Mouse (Mus musculus): ENCODE data around the gene Tmem165. TPM values are rescaled to one million over a fixed set of nuclear protein-coding genes. Genes with fewer than 3 reads are reported as not detected.

Tmem165 gene
- total and polyA plus RNA-seq, 2 experiments from 2014 or later: 48.9 to 81.9 TPM

- Histone ChIP-seq H3K4me2 (ENCODE audit: low read depth, low read length) (no peak overlapping the region), H3K9me3 (replicated peaks; ENCODE audit: control insufficient read depth, low read length) (no peaks in the 10 kb centered on the region), H3K36me3 (replicated peaks; ENCODE audit: control insufficient read depth, insufficient read depth, low read length) (peaks cover 15% of the 10 kb centered on the region), H3K4me1 (ENCODE audit: control insufficient read depth, insufficient read depth) (no peaks in the 10 kb centered on the region), H3K27me3 (ENCODE audit: control insufficient read depth, insufficient read depth, low read length) (no peaks in the 10 kb centered on the region), H3K4me3 (ENCODE audit: low read depth, low read length) (no peak overlapping the region), H3K27ac (ENCODE audit: low read depth) (no peak overlapping the region), H3K9ac (replicated peaks; ENCODE audit: low read depth, low read length) (no peak overlapping the region)
- no peak for TF ChIP-seq EP300 (IDR thresholded peaks at IDR 0.05; ENCODE audit: low read depth)
- no peak for TF ChIP-seq CTCF (IDR thresholded peaks at IDR 0.05; ENCODE audit: low read depth)
- ATAC-seq (ENCODE audit: insufficient read depth, low read depth) (no peak), DNase-seq (ENCODE audit: low spot score) (no peak)
- WGBS: 43% methylated on average over 6 of the region's 6 CpGs
Measured at GRCm38 (mm10) chr5:76216691-76217090, 33.0 kb downstream of the Tmem165 start.

- peaks cover 62% of the 10 kb centered on the region for H3K36me3 ChIP-seq (replicated peaks; ENCODE audit: control insufficient read depth, insufficient read depth, low read length)
- WGBS: 92% methylated on average over 13 of the region's 13 CpGs
Measured at GRCm38 (mm10) chr5:76231171-76231855, 47.6 kb downstream of the Tmem165 start.

GRCm38 (mm10) chr5:76243274-76243673 is 59.6 kb downstream of the Tmem165 start:
- Histone ChIP-seq H3K27me3 (ENCODE audit: control insufficient read depth, insufficient read depth, low read length) (no peaks in the 10 kb centered on the region), H3K36me3 (replicated peaks; ENCODE audit: control insufficient read depth, insufficient read depth, low read length) (peaks cover 36% of the 10 kb centered on the region), H3K27ac (ENCODE audit: low read depth) (no peak overlapping the region), H3K4me3 (ENCODE audit: low read depth, low read length) (no peak overlapping the region), H3K9me3 (replicated peaks; ENCODE audit: control insufficient read depth, low read length) (no peaks in the 10 kb centered on the region), H3K9ac (replicated peaks; ENCODE audit: low read depth, low read length) (no peak overlapping the region), H3K4me2 (ENCODE audit: low read depth, low read length) (no peak overlapping the region), H3K4me1 (ENCODE audit: control insufficient read depth, insufficient read depth) (no peaks in the 10 kb centered on the region)
- ATAC-seq (ENCODE audit: insufficient read depth, low read depth) (no peak), DNase-seq (ENCODE audit: low spot score) (no peak)
- WGBS: 81% methylated on average over 3 of the region's 3 CpGs
- no peak for TF ChIP-seq EP300 (IDR thresholded peaks at IDR 0.05; ENCODE audit: low read depth)
- TF ChIP-seq CTCF (IDR thresholded peaks at IDR 0.05; ENCODE audit: low read depth): no peak

More at GRCm38 (mm10) chr5:76231171-76231855, 47.6 kb downstream of the Tmem165 start:
- DNase-seq (ENCODE audit: low spot score) (no peak), ATAC-seq (ENCODE audit: insufficient read depth, low read depth) (no peak)
- Histone ChIP-seq H3K27me3 (ENCODE audit: control insufficient read depth, insufficient read depth, low read length) (no peaks in the 10 kb centered on the region), H3K9me3 (replicated peaks; ENCODE audit: control insufficient read depth, low read length) (no peaks in the 10 kb centered on the region), H3K4me2 (ENCODE audit: low read depth, low read length) (no peak overlapping the region), H3K4me3 (ENCODE audit: low read depth, low read length) (no peak overlapping the region), H3K4me1 (ENCODE audit: control insufficient read depth, insufficient read depth) (no peaks in the 10 kb centered on the region), H3K9ac (replicated peaks; ENCODE audit: low read depth, low read length) (no peak overlapping the region), H3K27ac (ENCODE audit: low read depth) (no peak overlapping the region)
- TF ChIP-seq EP300 (IDR thresholded peaks at IDR 0.05; ENCODE audit: low read depth) (no peak), CTCF (IDR thresholded peaks at IDR 0.05; ENCODE audit: low read depth) (no peak)

GRCm38 (mm10) chr5:76243929-76244328 is 60.2 kb downstream of the Tmem165 start:
- Histone ChIP-seq H3K27me3 (ENCODE audit: control insufficient read depth, insufficient read depth, low read length) (no peaks in the 10 kb centered on the region), H3K4me3 (ENCODE audit: low read depth, low read length) (no peak overlapping the region), H3K9ac (replicated peaks; ENCODE audit: low read depth, low read length) (no peak overlapping the region), H3K36me3 (replicated peaks; ENCODE audit: control insufficient read depth, insufficient read depth, low read length) (peaks cover 32% of the 10 kb centered on the region), H3K4me2 (ENCODE audit: low read depth, low read length) (no peak overlapping the region), H3K9me3 (replicated peaks; ENCODE audit: control insufficient read depth, low read length) (no peaks in the 10 kb centered on the region), H3K27ac (ENCODE audit: low read depth) (no peak overlapping the region), H3K4me1 (ENCODE audit: control insufficient read depth, insufficient read depth) (no peaks in the 10 kb centered on the region)
- WGBS: 93% methylated on average over 4 of the region's 4 CpGs
- TF ChIP-seq CTCF (IDR thresholded peaks at IDR 0.05; ENCODE audit: low read depth) (no peak), EP300 (IDR thresholded peaks at IDR 0.05; ENCODE audit: low read depth) (no peak)
- ATAC-seq (ENCODE audit: insufficient read depth, low read depth) (no peak), DNase-seq (ENCODE audit: low spot score) (no peak)

GRCm38 (mm10) chr5:76244430-76244829 is 60.8 kb downstream of the Tmem165 start:
- TF ChIP-seq EP300 (IDR thresholded peaks at IDR 0.05; ENCODE audit: low read depth) (no peak), CTCF (IDR thresholded peaks at IDR 0.05; ENCODE audit: low read depth) (no peak)
- Histone ChIP-seq H3K4me3 (ENCODE audit: low read depth, low read length) (no peak overlapping the region), H3K27me3 (ENCODE audit: control insufficient read depth, insufficient read depth, low read length) (no peaks in the 10 kb centered on the region), H3K4me2 (ENCODE audit: low read depth, low read length) (no peak overlapping the region), H3K9me3 (replicated peaks; ENCODE audit: control insufficient read depth, low read length) (no peaks in the 10 kb centered on the region), H3K4me1 (ENCODE audit: control insufficient read depth, insufficient read depth) (no peaks in the 10 kb centered on the region), H3K36me3 (replicated peaks; ENCODE audit: control insufficient read depth, insufficient read depth, low read length) (peaks cover 32% of the 10 kb centered on the region), H3K9ac (replicated peaks; ENCODE audit: low read depth, low read length) (no peak overlapping the region), H3K27ac (ENCODE audit: low read depth) (no peak overlapping the region)
- DNase-seq (ENCODE audit: low spot score) (no peak), ATAC-seq (ENCODE audit: insufficient read depth, low read depth) (no peak)
- WGBS: 93% methylated on average over 10 of the region's 10 CpGs

GRCm38 (mm10) chr5:76245419-76245818 is 61.7 kb downstream of the Tmem165 start:
- ATAC-seq (ENCODE audit: insufficient read depth, low read depth) (no peak), DNase-seq (ENCODE audit: low spot score) (no peak)
- Histone ChIP-seq H3K4me3 (ENCODE audit: low read depth, low read length) (no peak overlapping the region), H3K9me3 (replicated peaks; ENCODE audit: control insufficient read depth, low read length) (no peaks in the 10 kb centered on the region), H3K27ac (ENCODE audit: low read depth) (no peak overlapping the region), H3K36me3 (replicated peaks; ENCODE audit: control insufficient read depth, insufficient read depth, low read length) (peaks cover 27% of the 10 kb centered on the region), H3K4me1 (ENCODE audit: control insufficient read depth, insufficient read depth) (no peaks in the 10 kb centered on the region), H3K4me2 (ENCODE audit: low read depth, low read length) (no peak overlapping the region), H3K9ac (replicated peaks; ENCODE audit: low read depth, low read length) (no peak overlapping the region), H3K27me3 (ENCODE audit: control insufficient read depth, insufficient read depth, low read length) (no peaks in the 10 kb centered on the region)
- TF ChIP-seq EP300 (IDR thresholded peaks at IDR 0.05; ENCODE audit: low read depth) (no peak), CTCF (IDR thresholded peaks at IDR 0.05; ENCODE audit: low read depth) (no peak)
- 84% methylated on average over 3 of the region's 3 CpGs for WGBS
